Mouse (Mus musculus): ENCODE measurements around the gene Tjp1.

The Tjp1 gene

DNA sequence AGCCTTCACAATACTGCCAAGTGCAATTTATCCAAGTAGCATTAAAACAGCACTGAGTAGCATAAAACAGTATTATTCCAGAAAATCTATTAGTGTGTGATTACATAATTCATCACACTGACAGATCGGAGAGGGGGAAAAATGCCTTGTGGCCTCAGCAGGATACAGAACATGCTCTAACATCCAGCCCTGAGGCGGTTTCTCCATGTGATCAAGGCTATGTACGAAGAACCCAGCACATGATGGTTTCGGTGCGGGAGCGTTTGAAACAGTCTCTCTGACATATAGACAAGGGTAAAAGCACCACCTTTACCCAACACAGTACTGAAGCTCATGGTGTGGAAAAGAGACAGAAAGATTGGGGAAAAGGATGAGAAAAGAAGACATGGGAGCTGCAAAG, 38.4 kb downstream of the Tjp1 start:
- DNase-seq (ENCODE audit: low spot score in 2 of 2), result no peak

DNA sequence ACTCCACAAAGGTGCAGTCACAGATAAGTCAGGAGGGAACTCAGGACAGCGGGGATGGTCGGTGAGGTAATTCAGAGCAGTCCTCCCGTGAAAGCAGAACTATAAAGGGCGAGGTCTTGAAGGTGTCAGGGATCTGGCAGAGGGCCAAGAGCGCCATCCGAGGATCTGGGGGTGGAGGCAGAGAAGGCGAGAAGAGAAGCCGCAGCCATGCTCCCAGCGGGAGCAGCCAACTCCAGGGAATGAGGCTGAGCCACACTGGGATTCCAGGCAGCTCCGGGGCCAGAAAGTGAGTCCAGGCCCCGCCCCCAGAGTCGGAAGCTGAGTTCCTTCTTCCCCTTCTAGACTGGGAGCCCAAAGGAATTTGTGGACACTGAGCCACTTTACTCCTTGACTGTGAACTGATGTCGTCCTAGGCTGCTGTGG, 41.3 kb downstream of the Tjp1 start:
- no peak for DNase-seq (ENCODE audit: low spot score in 2 of 2)

DNA sequence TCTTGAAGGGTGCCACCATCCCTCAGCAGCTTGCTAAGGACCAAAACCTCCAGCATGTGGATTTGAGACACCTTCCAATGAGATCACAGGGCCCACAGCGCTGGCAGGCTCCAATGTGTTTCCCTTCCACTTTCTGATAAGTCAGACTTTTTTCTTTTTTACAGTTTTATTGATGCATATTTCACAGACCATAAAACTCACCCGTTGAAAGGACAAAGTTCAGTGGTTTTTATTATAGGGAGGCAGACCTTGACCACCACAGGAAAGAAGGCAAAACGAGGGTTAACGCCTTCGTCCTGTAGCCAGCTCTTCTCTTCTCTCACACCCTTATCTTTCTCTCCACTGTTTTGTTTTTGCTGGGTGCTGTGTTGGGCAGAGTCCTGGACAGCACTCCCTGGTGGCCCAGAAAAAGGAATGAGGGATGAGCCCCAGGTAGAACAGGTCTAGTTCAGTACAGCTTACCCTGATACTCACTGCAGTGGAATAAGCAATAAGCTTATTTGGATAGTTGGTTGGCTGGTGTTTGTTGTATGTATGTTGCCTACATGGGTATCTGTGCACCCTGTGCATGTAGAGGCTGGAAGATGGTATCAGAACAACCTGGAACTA, 43.3 kb downstream of the Tjp1 start:
- DNase-seq (ENCODE audit: low spot score in 2 of 2), result no peak

DNA sequence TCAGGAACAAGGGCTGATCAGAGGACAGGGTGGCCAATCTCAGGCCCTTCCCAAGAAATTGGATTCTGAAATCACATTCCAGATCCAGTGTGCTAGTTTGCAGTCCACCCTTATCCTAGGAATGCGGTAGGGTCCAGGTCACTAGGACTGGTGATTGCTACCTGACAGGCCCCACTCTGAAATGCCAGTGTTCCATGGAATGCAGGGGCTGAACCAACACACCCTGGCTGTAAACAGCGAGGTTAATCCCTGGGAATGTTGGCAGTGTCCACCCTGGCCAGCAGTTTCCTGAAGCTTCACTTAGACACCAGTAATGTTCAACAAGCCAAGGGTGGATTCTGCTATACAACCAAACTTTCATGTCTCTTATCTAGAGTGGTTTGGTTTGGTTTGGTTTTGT, 45.4 kb downstream of the Tjp1 start:
- DNase-seq (ENCODE audit: low spot score in 2 of 2), result no peak

DNA sequence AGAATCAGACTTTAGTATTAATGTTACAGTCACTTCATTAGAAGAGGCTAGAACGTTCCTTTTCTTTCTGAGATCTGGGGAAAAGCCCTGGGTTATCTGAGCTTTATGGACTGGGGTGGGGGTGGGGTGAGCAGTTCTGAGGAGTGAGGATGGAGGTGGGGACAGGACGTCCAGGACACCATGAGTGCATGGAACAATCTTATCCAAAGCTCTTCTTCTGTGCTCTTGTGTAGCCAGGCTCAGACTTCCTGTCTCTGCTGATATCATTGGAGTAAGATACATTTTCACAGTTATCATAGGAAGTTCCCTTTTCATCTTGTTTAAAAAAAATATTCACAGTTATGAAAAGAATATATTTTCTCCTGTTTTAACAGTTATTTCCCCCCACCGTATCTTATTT, 55.5 kb downstream of the Tjp1 start:
- no peak for DNase-seq (ENCODE audit: low spot score in 2 of 2)

DNA sequence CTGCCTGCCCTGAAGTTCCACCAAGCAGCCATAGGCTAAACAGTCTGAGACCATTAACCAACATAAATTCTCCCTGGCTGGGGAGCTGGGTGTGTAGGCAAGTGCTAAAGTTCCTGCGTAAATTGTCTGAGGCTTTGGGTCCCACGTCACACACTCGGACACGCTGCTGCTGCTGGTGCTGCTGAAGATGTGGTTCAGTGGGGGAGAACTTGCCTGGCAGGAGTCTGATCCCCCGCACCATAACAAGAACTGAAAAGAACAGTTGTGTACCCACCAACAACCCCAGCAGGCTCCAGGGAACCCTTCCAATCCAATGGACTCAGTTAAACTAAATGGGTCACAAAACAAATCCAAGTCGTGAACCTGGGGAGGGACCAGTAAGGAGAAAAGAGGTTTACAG, 56.2 kb downstream of the Tjp1 start:
- DNase-seq (ENCODE audit: low spot score in 2 of 2), result no peak

DNA sequence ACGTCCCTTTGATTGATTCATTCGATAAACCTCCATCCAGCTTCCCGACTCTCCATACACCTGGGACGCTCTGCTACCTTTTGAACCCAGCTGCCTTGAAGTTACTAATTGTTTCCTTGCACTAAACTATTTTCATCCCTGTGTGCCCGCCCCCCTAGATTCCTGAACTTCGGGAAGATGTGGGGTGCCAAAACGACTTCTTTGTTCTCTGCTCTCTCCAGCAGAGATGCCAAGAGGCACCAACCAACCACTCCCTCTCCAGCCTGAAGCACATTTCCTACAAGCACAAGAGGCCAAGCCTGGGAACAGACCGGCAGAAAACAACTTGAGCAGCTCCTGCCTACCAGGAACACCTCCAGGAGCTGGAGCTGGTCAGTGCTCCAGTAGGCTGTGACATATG, 57.4 kb downstream of the Tjp1 start:
- DNase-seq (ENCODE audit: low spot score in 2 of 2), result no peak

DNA sequence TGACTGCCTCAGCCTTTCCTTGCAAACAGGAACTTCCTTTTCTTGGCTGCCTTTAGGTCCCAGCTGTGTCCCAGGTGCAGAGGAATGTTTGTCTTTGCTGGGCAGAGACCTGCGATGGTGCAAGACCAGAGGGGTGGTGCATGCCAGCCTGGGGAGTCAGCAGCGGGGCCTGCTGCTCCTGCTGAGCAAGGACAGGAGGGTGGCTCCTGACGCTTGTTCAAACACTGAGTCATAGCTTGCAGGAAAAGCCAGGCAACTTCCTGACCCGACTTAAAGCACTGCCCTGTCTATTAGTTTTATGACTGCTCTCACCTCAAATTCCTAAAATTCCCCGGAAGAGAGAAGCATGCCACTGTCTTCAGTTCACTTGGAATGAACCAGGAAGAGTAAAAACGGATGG, 57.9 kb downstream of the Tjp1 start:
- no peak for DNase-seq (ENCODE audit: low spot score in 2 of 2)

DNA sequence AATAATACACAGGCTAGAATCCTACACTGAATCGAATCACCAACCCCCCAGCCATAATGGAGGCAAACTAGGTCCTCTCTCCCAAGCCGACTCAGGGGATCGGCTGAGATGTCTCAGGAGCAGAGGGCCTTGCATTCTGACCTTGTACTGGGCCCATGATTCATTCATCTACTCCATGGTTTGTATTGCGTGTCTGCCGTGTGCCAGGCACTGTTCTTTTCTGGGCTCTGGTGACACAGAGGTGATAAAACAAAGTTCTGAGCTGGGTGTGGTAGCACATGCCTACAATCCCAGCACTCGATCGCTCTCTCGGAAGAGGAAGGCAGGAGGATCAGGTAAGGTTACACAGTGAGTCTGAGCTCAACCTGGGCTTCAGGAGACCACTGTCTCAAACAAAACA, 59.4 kb downstream of the Tjp1 start:
- DNase-seq (ENCODE audit: low spot score in 2 of 2), result no peak

DNA sequence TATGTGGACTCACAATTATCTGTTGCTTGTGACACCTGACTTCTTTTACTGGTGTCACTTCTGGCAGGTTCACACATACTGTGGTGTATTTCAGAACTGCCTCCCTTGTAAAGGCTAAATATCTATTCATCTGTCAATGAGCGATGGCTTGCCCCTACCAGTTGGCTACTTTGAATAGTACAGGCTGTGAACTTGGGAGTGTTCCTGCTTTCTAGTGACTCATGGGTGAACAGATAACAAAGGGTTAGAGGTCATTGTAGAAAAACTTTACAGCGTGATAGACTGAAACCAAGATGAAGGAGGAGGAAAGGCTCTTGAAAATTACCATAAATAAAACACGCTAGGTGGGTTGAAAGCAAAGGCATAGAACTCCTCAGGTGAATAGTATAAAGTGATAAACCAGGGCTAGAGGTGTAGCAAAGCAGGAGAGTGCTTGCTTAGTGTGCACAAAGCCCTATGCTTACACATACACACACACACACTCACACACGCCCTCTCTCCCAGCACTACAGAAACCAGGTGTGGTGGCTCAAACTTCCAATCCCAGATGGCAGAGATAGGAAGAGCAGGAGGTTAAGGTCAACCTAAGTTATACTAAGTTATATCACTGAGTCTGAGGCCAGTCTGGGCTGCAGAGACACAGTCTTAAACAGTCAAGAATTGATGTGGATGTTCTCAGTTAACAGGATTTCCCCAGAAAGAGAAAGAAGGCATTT, 60.1 kb downstream of the Tjp1 start:
- DNase-seq (ENCODE audit: low spot score in 2 of 2), result no peak

DNA sequence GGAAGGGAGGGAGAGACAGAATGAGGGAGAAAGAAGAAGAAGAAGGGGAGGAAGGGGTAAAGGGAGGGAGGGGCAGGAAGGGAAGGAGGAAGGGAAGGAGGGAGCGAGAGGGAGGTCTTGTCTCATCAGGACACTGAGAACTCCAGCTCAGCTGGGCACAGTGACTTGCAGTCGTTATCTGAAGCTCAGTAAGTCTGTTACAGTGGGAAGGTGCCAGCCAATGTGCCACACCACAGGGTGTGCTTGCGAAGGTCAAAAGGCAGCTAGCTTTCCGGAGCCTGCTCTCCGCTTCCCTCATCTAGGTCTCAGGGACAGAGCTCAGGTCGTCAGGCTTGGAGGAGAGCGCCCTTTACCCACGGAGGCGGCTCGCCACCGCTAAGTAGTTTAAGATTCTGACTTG, 61.4 kb downstream of the Tjp1 start:
- no peak for DNase-seq (ENCODE audit: low spot score in 2 of 2)

DNA sequence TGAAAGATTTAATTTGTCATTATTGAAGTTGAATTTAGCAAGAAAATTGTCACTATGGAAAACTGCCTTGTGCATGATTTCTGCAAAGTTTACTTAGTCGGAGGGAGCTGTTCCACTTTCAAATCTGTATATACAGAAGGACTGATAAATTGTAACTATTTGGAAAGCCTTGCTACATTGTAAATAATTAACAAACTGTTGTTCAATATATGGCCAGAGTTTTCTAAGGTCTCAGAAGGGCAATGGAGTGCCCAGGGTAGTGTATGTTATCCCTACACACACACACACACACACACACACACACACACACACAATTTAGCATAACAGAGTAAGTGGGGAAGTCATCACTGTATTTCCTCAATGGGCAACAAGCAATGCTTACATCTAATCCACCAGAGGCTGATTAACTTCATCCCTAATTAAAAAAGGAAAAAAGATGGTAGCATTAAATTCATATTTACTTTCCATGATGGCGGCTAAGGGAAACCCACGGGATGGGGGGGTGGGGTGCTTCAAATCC, 63.0 kb downstream of the Tjp1 start:
- DNase-seq (ENCODE audit: low spot score in 2 of 2), result no peak

DNA sequence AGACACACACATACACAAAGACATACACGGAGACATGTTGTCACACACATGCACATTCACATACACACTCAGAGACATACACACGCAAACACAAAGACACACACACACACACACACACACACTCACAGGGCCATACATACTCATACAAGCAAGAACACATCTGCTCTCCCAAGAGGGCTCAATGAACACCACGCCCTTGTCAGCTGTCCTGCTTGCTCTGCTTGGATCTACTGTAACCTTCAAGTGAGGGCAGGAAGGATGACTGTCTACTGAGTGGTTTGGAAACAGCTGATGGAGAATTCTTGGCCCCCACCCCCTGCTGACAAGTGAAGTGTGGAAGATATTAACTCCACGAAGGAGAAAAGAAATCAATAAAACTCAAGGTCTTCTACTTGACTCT, 64.1 kb downstream of the Tjp1 start:
- DNase-seq (ENCODE audit: low spot score in 2 of 2), result no peak

DNA sequence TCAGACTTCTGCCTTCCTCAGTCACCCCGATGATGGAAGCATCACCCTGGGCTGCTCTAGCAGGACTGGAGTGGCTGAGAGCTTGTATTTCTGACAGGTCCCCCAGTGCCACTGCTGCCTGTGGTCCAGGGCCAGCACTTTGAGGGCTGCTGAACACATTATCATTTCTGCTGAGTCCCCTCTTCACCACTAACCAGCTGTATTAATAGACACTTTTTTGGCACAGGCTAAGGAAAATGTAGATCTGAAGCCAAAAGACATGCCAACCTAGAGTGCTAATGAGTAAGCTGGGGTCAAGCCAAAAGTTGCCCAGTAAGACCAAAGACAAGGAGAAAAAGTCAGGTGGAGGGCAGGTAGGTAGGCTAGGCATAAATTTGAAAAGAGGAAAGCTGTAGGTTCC, 66.2 kb downstream of the Tjp1 start:
- DNase-seq (ENCODE audit: low spot score in 2 of 2), result no peak

DNA sequence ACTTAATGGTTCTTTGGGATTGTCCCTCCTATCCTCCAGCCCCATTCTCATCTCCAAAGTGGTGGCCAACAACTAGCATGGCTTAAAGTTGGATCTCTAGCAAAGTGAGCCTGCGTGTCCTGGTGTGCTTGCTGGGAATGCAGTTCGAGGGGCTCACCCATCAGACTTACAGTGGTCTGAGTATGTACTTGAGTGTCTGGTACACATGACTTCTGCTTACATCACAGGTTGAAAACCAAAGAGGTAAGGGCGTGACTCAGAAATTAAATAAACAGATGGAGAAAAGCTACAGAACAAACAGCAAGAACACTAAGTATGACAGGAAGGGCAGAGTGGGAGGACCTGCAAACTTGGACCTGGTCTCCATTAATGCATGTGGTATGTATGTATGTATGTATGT, 67.4 kb downstream of the Tjp1 start:
- no peak for DNase-seq (ENCODE audit: low spot score in 2 of 2)

DNA sequence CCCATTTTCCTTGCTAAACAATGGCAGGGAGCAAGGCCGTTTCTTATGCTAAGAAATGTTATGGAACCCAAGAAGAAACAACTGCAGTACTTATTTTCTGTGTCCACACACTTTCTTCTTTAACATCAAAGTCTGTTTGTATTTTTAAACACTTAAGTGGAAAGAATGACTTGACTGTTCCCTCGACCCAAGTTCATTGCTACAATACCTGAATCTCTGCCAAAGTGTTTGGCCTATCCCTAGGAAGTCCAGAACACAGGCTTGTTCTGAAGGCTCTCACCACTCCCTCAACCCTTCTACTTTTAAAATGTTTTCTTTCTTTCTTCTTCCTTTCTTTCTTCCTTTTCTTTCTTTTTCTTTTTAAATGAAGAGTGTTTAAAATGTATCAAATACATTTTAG, 71.5 kb downstream of the Tjp1 start:
- no peak for DNase-seq (ENCODE audit: low spot score in 2 of 2)

DNA sequence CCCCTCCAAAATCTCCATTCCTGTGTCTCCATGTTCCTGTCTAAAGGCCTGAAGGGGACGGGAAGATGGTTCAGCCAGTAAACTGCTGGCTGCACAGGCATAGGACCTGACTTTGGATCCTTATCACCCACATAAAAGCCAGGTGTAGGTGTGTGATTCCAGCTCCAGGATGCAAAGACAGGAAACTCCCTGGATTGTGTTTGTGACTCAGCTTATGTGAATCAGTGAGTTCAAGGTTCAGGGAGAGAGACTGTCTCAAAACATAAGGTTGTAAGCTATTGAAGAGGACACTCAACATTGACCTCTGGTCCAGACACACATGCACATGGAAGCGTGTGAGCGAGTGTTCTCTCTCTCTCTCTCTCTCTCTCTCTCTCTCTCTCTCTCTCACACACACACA, 72.4 kb downstream of the Tjp1 start:
- no peak for DNase-seq (ENCODE audit: low spot score in 2 of 2)

DNA sequence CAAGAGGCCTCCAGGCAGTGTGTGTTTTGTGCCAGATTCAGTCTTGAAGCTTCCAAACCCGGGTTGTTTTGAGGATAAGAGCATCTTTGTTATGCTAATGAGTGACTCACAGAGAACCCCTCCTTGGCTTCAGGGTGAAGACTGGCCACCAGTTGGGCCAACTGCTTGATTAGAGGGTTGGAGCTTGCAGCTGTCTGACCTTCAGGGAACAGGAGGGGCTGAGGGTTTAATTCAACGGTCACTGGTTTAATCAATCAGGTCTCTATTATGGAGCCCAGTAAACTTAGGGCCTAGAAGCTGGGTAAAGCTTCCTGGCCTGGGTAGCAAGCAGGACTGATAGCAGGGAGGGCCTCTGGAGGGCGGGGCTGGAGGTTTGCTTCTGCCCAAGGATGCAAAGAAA, 73.3 kb downstream of the Tjp1 start:
- no peak for DNase-seq (ENCODE audit: low spot score in 2 of 2)

DNA sequence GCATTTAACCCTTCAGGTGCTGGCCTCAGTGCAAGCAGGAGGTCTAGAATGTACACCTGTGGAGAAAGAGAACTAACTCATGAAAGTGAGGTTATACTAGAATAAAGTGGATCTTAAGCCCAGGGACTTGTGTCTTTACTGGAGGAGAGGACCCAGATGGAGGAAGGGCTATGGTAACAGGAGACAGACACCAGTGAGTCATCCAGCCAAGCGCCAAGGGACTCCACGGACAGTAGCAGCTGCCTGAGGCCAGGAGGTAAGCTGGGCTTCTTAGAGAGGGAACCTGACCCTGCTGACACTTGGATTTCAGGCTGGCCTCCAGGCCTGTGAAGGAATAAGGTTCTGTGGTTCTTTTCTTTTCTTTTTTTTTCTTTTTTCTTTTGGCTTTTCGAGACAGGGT, 75.3 kb downstream of the Tjp1 start:
- DNase-seq (ENCODE audit: low spot score in 2 of 2), result no peak

DNA sequence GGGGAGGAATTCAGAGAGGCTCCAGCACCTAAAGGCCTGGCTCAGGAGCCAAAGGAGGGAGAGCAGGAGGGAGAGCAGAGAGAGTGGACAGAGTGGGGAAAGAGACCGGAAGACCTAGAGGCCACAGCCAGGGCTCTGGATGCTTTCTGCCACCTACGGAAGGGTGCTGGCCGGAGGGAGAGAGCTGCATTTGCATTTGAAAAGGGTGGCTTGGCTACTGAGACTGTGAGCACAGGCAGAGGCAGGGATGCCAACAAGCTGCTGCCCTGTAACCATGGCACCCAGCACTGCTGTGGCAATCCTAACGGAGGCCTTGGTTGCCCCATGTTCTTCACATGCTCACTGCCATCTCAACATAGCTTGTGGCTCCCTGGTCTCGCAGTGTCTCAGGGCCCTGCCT, 77.4 kb downstream of the Tjp1 start:
- DNase-seq (ENCODE audit: low spot score in 2 of 2), result no peak

DNA sequence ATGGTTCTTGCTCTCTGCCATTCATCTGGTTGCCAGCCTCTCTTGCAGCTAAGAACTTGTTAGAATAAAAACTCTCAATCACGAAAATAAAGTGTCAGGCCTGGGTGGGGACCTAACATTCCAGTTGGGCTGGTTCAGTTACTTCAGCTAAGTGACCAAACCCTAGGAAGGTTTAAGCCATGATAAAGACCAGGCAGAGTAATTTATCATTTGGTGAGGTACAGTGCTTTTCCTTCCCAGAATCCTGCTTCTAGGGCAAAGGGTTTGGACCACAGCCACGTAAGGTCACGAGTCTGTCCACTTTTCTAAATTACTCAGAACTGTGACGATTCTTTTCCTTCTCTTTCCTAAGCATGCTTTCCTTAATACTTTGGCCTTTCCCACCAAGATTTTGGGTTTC, 86.1 kb downstream of the Tjp1 start:
- DNase-seq (ENCODE audit: low spot score in 2 of 2), result no peak

DNA sequence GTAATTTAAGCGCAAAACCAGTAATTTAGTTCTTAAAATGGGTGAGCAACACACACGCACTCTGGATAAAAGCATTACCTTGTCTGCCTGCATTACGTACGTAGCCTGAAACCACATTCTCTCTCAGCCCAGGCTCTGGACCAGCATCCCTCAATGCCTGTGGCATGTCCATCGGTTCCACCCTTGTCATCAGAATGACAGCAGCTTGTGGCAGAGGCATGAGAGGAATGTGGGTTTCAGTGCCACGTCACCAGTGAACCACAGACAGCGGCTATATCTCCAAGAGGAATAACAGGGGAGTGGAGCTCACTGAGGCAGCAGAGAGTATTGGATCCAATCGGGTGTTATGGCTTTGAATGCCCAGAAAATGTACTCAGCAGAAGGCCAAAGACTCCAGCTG, 88.1 kb downstream of the Tjp1 start:
- no peak for DNase-seq (ENCODE audit: low spot score in 2 of 2)

DNA sequence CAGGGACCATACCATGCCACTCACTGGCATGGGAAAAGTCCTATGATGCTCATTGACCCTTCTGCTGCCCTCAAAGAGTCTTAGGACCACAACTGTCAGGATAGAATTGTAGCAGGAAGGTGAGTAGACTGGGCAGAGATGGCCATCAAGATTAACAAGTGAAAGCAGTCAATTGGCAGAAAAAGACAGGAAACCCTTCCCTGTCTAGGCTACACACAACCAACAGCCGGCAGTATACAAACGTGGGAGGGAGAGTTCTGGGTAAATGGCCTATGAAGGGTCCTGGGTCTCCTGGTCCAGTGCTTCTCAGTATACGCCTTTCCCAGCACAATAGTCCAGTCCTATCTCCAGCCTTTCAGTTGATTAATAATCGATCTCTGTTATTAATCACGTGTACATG, 89.4 kb downstream of the Tjp1 start:
- DNase-seq (ENCODE audit: low spot score in 2 of 2), result no peak

DNA sequence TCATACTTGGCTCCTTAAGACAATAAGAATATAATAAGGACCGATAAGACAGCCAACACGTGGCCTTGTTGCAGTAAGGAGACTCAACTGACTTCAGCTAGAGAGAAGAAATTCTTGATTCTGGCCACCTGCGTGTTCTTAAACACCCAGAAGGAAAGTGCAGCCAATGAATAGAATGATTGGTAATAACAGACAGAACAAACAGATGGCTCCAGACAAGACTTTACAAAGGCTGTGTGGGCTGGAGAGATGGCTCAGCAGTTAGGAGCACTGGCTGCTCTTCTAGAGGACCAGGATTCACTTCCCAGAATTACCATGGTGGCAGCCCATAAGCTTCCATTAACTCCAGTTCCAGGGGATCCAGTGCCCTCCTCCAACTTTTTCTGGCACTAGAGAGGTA, 90.7 kb downstream of the Tjp1 start:
- no peak for DNase-seq (ENCODE audit: low spot score in 2 of 2)
